Mouse (Mus musculus) spleen, postnatal 4 days (tissue): ENCODE results near the gene Gm6760.

Experiments used
- DNase-seq, 2 experiments: peaks; one replicate each; pipeline ENCODE4 v3.0.0; 2022; ENCODE audit warnings: low spot score in 2 of 2

Gene Gm6760

GRCm38 (mm10) chrX:64152098-64152497 lies at the start of gene Gm6760:
Gm6760 (minus strand) TSS chrX:64152198.
- DNase-seq: no peak

- no peak for DNase-seq
Observed at GRCm38 (mm10) chrX:64181246-64181645, 29.2 kb upstream of the Gm6760 start.

- no peak for DNase-seq
Observed at GRCm38 (mm10) chrX:64173248-64173647, 21.2 kb upstream of the Gm6760 start, which contains the start of gene 3830417A13Rik. 3830417A13Rik (plus strand) TSS chrX:64173548.
